Mouse (Mus musculus): ENCODE measurements at regions not wholly inside any gene's neighbourhood (a gene's known extent, or its start where the extent isn't known, plus 50 kb on each side); places are given as distances from the start of the nearest gene placed in this dataset.

DNA sequence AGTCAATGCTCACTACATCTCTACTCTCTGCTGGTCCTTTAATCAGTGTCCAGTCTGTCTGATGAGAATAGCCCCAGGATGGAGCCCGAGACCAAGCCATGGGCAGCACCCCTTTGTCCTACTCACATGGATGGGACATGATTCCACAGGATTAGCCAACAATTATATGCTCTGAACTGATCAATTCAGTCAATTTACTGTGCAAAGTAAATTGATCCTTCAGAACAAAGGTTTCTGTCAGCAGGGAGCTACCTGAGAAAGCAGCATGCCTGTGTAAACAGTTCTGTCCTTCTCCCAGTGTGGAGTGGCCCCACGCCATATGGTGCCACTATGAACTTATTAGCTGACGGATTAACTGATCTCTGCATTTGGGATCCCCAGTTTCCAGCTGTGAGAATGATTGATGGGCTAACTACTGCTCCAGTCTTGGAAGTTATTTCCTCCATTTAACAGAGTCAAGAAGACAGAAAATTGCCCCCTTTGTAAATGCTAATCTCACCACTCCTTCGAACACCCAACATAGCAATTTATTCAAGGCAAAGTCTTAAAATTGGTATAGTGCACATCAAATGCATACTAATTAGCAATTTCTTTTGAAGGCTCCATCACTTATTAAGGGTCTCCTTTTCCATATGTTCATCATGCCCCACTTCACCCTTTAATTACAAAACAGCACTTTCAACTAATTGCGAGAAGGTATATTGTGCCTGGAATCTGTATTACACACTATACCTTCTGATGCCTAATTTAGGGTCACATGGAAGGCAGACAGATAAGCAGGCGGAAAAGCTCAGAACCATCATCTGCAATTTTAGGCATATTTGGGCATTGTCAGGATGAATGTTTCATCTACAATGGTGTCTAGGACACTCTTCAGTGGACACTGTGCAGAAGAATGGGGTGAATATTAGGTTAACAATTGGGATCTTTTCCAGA, 417.3 kb downstream of the Tmem161b start:
- DNase-seq (ENCODE audit: inconsistent age in 2 of 2, low spot score in 1 of 2) = no peak

DNA sequence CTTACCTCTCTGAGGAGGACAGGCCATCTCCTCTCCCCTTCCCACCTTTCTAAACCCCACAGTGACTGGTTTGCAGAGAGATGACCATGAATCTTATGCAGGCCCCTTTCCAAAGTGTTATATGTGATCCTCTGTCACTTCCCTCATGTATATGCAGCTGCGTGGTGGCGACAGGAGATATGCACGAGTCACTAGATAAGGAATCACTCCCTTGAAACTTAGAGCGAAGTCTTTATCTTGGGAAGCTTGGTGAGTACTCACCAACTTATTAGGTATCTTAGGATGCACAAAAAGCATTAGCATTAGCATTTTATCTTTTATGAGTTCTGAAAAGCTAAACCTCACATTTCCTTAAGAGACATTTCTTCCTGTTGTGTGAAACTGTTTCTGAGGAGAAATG, 421.9 kb downstream of the Tmem161b start:
- no peak for DNase-seq (ENCODE audit: inconsistent age in 2 of 2, low spot score in 1 of 2)

DNA sequence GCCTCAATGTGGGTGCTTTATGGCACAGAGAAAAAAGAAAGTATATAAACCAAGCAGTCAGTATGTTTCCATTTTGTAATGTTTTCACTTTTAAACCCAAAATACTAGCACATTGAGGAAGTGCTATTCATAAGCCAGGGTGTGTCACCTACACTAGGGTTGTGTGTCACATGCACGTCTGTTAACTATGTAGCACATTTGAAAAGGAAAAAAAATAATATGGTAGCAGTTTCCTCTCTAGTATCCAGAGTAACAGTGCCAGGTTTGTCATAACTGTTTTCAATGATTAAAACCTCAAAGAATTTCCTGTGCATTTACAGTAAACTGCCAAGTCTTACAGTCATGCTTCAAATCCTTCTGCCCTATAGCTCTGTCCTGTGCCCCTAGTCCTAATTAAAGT, 424.8 kb downstream of the Tmem161b start:
- no peak for DNase-seq (ENCODE audit: inconsistent age in 2 of 2, low spot score in 1 of 2)

DNA sequence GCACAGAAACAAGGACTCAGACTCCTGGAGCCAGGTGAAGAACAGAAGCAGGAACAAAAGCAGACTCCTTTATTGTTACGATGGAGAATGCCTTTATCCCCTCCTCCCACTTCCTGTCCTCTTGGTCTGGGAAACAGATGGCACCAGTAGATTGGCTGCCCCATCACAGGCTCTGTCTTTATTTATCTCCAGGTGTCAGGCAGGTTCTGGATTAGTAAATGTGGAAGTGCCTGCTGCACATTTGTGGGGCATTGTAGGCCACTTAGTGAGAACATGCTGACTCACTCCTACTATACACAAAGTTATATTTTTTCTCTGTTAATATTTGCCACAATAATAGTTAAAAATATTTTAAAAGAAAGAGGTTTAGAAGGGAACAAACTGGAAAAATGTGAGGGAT, 426.0 kb downstream of the Tmem161b start:
- no peak for DNase-seq (ENCODE audit: inconsistent age in 2 of 2, low spot score in 1 of 2)

DNA sequence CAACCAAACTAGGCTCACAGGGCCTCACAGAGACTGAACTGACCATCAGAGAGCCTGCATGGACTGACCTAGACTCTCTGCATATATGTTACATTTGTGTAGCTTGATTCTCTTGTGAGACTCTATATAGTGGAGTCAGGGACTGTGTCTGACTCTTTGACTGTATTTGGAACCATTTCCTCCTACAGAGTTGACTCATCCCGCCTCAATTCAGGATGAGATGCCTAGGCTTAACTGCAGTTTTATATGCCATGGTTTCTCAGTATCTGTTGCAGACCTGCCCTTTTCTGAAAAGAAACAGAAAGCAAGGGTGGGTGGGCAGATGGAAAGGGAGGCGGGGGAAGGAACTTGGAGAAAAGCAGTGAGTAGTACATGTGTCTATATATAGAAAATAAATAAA, 441.9 kb downstream of the Tmem161b start:
- DNase-seq (ENCODE audit: inconsistent age in 2 of 2, low spot score in 1 of 2) = no peak

DNA sequence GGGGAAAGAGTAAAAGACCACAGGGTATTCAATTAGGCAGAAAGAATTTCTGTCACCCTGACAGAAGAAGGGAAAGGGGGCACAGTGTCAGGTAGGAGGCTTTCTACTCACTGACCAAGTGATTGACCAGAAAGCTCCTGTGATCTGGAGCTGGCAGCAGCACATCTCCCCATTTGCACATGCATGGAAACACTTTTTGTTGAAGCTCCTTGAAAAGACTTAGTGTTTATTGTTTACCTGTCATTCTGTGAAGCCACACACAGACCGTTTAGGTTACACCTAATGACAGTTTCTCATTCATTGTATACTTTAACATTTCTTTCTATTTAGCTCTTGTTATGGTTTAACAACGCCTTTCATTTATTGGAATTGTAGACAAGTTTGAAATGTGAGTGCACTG, 458.9 kb downstream of the Tmem161b start:
- DNase-seq (ENCODE audit: inconsistent age in 2 of 2, low spot score in 1 of 2) = no peak

DNA sequence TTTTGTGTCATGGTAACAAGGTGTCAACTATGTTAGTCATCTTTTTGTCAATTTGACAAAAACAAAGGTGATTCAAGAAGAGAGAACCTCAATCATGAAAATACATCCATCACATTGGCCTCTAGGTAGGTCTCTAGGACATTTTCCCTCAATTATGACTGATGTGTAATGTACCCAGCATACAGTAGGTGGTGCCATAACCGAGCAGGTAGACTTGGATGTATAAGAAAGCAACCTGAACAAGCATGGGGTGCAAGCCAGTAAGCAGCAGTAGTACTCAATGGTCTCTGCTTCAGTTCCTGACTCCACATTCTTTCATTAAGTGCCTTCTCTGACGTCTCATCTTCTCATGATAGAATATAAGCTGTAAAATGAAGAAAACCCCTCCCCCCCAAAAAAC, 463.8 kb downstream of the Tmem161b start:
- no peak for DNase-seq (ENCODE audit: inconsistent age in 2 of 2, low spot score in 1 of 2)

DNA sequence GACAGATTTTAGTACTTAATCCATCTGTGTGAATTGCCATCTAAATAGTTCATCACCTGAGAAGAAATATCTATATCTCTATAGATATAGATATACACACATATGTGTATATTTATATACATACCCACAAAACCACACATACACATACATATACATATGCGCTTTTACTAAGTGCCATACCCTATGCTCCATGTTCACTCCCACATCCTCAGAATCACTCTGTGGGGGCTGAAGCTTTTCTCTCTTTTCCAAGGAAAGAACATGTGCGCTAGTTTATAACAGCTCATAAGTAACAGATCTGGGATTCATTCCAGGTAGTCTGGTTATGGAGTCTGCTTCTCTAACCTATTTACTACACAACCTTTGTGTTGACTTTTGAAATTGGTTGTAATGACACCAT, 471.4 kb downstream of the Tmem161b start:
- no peak for DNase-seq (ENCODE audit: inconsistent age in 2 of 2, low spot score in 1 of 2)

DNA sequence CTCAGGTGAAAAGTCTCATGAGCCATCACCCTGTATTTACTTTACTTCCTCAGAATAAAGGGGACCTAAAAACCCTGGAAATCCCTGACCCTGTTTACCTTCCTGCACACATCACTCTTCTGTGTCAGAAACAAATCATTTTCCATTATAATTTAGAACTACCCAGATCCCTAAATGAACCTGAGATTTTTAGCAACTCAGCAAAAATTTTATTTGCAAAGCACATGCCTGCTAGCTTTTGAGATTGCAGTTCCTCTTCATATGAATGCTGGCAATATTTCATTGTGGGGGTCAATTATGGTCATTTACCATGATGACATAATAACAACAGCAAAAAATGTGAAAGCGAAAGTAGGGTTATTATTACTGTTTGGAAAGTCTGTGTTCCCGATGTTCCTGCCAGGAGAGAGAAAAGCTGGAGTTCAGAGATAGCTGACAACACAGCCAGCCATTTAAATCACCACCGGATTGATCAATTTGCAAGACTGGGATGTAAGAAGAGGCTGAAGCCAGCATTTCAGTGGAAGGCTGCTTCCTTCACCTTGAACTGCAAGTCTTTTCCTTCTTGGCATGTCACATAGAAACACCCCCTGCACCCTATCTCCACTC, 476.5 kb downstream of the Tmem161b start:
- no peak for DNase-seq (ENCODE audit: inconsistent age in 2 of 2, low spot score in 1 of 2)

DNA sequence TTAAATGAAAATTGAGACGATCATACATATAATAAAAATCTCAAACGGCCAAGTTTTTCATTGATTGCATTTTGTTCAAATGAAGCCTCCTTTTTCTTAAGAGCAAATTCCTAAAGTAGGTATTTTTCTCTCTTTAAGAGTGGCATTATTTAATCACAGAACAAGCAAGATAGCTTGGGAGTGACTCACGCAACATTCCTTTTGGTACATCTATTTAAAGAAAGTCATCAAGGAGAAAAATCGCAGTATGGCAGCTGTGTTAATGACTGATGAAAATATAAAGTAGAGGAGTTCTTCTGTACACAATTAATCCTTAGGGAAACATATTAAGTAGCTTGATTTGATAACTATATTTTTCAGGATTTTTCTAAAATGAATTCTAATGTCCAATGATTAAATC, 448.0 kb upstream of the Ccnh start:
- DNase-seq (ENCODE audit: inconsistent age in 2 of 2, low spot score in 1 of 2) = no peak

DNA sequence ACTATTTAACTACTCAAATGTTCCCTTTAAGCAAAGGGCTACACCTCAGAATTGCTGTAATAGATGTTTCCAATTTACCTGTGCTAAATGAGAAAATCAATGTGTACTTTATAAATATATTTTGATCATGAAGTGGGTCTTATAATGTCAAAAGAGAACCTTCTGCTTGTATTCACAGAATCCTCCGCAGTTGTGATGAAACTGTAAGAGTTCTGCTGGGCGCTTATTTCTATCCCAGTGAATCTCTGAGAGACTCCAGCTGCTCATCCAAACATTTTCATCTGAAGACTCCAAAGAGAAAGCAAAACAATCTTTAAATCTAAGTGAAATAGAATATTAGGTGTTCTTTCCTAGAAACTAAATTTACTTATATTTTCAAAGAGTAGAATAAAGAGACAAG, 440.9 kb upstream of the Ccnh start:
- DNase-seq (ENCODE audit: inconsistent age in 2 of 2, low spot score in 1 of 2) = no peak

DNA sequence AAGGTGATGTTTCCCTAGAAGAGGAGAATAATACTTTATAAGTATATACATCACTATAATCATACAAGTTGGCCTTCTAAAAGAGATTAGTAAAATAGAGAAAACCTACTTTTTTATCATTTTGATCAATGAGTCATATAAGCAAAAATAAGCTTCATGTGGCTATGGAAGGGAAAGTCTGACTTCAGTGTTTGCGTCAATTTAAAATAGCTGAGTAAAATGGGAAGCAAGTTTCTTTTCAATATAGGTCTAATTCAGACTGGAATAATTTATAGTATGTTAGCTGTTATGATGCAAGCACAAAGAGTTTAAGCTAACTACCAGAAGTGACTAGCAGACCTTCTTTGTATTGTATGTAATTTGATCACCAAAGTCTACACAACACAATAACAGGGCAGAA, 440.0 kb upstream of the Ccnh start:
- no peak for DNase-seq (ENCODE audit: inconsistent age in 2 of 2, low spot score in 1 of 2)

DNA sequence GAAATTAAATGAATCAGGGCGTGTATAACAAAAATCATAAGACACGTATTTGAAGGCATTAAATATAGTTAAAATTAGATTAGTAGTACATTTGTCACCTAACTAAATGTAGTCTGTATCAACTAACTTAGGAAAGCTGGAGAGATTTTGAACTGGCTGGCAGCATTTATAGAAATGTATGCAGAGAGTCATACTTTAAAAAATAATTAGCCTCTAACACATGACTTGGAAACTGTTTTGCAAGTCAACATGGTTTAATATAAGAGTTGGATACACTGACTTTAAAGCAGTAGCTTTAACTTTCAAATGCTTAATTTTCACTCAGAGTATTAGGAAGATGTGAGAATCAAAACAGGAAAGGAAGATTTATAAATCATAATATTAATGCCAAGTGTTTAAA, 439.1 kb upstream of the Ccnh start:
- DNase-seq (ENCODE audit: inconsistent age in 2 of 2, low spot score in 1 of 2) = no peak

DNA sequence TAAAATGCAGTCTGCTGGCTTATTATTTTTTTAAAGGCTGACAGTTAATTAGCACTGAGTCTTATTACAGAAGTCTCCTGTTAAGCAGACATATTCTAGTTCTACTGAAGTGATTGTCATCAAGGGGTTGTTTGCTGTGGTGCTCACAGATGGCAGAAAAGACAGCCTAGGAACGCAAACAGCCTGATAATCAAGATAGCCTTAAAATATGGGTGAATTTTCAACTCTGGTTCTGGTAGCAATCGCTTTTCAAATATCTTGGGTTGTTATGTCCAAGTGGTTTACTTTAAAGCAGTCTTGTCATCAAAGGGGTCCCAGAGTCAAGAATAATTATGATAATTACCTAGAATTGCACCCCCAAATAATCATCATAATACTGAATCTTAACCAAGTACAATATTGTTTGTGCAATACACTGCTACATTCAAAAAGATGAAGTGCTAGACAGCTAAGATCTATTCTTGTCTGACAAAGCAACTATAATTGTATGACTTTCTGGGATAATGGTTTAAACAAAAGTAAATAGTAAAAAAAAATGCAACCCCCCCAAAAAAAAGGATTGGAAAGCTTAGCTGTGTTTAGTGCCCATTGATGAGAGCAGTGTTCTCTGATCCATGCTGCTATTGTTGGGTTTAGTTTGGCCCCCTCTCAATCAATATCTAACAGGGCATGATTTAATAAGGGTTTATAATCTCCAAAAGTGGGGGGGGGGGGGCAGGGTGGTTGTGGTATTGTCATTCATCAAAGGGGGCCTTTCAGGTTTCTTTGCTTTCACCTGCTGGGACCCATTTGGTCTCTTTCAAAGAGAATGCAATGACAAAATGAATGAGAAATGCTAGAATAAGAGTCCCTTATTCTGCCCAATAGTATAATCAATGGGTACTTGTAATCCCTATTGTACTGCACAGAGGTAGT, 437.4 kb upstream of the Ccnh start:
- DNase-seq (ENCODE audit: inconsistent age in 2 of 2, low spot score in 1 of 2) = no peak

DNA sequence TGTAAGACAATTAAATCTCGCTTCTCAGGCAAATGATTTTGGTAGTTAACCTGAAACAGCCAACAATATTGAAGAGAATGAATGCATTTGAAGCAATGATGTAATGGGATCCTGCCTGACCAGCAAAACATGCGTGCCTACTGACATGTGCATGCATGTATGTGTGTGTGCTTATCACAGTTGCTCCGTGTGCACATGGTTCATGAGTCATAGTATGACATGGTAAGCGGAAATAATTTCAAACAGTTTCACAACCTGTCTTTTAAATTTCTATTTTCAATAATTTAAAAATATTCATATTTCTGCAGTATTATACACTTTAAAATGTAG, 436.8 kb upstream of the Ccnh start:
- no peak for DNase-seq (ENCODE audit: inconsistent age in 2 of 2, low spot score in 1 of 2)

DNA sequence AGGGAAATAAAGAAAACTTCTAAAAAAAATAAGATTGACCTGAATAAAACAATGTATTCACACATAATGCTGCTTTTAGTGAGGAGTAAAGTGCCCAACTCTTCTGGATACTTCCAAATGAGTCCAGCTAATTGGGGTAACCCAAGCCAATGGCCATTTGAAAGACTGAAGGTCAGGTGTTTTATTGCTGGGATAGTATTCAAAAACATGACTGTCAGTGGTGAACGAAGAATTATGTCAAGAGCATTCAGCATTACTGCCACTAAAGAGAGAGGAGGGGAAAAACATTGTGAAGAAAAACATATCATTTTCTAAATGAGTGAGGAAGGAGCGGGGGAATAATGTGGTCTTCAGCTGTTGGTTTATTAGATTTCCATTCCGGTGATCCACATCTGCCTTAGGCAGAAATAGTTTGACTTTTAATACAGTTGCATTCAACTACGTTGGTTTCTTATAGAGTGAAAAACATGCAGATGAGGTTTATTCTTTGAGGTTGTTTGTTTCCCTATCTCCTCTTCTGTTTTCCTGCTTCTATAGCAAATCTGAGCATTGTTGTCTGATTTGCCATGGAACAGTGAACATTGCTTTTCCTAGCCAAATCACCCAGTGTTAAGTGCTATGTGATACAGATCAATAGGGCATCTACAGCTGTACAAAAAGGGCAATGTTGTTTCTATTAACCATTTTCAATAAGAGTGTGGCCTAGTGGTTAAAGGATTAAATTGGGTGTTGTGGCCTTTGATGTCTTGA, 435.3 kb upstream of the Ccnh start:
- no peak for DNase-seq (ENCODE audit: inconsistent age in 2 of 2, low spot score in 1 of 2)

DNA sequence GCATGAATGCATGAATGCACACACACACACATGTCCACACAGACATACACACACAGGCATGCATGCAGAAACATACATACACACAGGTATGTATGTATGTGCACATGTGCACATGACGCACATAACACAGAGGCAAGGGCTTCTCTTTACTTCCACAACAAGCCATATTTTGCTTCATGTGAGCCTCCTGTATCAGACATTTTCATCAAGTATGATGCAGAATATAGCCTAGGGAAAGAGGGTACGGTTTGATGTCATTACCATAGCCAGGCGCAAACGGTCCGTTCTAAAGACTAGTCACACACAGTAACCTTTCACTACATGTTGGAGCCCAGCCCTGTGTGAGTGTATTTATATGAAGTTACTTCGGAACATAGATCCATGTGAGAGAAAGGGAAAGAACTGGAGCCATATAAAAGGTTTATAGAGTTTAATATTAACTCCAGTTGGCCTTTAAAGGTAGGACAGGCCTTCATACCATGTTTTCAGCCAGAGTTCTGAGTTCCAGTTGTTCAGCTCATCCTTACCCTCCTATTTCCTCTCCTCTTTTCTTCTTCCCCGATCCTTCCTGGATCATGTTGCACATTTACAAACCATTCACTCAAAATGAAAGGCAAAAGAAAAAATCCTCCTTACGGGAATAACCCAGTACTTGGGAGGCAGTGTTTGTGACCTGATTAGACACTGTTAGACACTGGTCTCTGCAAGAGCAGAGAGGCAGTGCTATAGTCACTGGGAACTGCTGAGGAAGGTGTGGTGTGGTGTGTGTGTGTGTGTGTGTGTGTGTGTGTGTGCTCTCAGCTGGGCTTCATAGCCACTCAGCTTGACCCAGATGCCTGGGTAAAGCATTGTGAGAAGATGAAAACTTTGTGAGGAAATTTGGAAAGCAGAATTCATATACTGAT, 434.1 kb upstream of the Ccnh start:
- no peak for DNase-seq (ENCODE audit: inconsistent age in 2 of 2, low spot score in 1 of 2)

DNA sequence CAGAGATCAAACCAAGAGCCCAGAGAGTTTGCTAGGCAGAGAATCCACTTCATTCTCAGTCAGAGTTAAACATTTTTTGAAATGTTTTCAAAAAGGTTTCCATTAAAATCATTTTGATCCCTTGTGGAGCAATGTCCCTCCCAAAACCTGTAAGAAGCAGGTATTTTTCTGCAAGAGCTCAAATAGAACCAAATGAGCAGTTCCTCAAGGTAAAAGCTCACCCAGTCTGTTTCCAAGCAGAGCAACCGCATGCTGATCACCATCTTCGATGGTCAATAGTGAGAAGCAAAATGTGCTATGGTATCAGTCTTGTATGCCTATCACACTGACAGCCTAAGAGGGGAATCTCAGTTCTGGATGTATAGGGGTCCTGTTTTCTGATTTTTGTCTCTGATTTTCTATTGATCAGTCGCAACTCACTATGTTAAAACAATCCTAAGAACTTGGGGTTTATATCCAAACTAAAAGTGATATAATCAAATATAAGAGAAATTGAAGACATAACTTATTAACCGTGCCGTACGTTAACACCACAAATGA, 432.3 kb upstream of the Ccnh start:
- no peak for DNase-seq (ENCODE audit: inconsistent age in 2 of 2, low spot score in 1 of 2)

DNA sequence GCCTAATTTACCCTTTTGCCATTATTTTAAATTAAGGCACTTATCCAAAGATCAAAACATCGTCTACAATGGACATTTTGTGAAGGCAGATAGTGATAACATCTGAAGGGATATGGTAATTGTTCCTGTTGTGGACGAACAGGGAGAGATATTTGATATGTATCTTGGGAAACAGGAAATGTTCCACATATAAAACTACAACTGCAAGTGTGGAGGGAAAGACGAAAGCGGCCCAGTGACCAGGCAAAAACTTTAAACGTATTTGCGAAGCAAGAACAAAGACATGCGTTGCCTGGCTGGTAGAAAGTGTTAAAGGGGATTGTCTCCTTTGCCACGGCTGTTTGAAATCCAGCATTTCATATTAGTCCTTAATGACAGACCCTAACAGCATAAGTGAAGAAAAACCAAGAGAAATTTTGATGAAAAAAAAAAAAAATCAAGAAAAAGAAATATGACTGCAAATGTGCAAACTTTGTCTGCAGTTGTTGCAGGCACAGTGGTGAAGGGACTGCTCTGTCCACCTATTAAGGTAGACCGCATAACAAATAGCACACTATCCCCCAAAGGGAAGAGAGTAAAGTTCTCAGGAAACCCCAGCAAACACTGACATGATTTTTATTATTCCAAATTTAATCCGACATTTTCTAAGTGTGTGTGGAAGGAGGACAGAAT, 431.2 kb upstream of the Ccnh start:
- no peak for DNase-seq (ENCODE audit: inconsistent age in 2 of 2, low spot score in 1 of 2)

Data from adrenal gland, adult (tissue).